Comparison of ENCODE assay signal across 22 mouse cellular contexts in the genomic region with DNA sequence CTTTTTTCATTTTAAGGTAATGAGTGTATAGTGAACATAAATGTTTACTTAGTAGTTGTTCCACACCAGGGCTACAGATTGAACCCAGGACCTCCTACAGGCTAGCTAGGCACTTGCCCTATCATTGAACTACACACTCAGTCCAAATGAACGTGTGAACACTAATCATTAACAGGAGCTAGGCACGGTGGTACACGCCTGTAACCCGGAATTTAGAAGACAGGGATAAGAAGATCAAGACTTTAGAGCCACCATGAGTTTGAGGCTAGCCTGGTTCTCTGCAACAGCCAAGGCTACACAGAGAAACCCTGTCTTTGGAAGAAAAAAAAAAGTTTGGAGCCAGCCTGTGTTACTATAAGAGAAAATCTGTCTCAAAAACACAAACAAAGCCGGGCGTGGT.
"Had no signal": no experiment of that assay in that cellular context is flagged by ENCODE, and none has a peak within 500 bp of the region (broad histone marks: within the 10 kb centered on the region; RNA-seq: fewer than 3 reads in every experiment).

No protein-coding gene starts in this region.

- H3K4me1 ChIP-seq: lung, embryonic 15.5 days; midbrain, embryonic 15.5 days; neural tube, embryonic 12.5 days; neural tube, embryonic 15.5 days had no signal

- H3K27me3 ChIP-seq: lung, embryonic 15.5 days; megakaryocyte, embryonic 14.5 days; midbrain, embryonic 15.5 days; neural tube, embryonic 12.5 days; neural tube, embryonic 15.5 days had no signal

- H3K9ac ChIP-seq: liver, embryonic 14.5 days; lung, embryonic 15.5 days; midbrain, embryonic 15.5 days; neural tube, embryonic 12.5 days; neural tube, embryonic 15.5 days had no signal

- H3K4me3 ChIP-seq: layer of hippocampus, adult 2 months; lung, embryonic 15.5 days; megakaryocyte, embryonic 14.5 days; midbrain, embryonic 15.5 days; neural tube, embryonic 12.5 days; neural tube, embryonic 15.5 days had no signal

- H3K4me2 ChIP-seq: lung, embryonic 15.5 days; midbrain, embryonic 11.5 days; midbrain, embryonic 15.5 days; neural tube, embryonic 12.5 days; neural tube, embryonic 15.5 days had no signal

- H3K9me3 ChIP-seq: lung, embryonic 15.5 days; megakaryocyte, embryonic 14.5 days; midbrain, embryonic 15.5 days; neural tube, embryonic 12.5 days; neural tube, embryonic 15.5 days had no signal

- H3K27ac ChIP-seq: layer of hippocampus, adult 2 months; liver, embryonic 14.5 days; lung, embryonic 15.5 days; midbrain, embryonic 15.5 days; neural tube, embryonic 12.5 days; neural tube, embryonic 15.5 days; stomach, postnatal 0 days had no signal

- DNase-seq: kidney, adult 18-20 months; kidney, postnatal 14 days; layer of hippocampus, adult 9-11 months; lung, adult 18-20 months; lung, postnatal 10 days; lung, postnatal 36 days; right cerebral cortex, adult 18-20 months; right cerebral cortex, postnatal 14 days; right cerebral cortex, postnatal 4 days; thymus, adult 2 months; thymus, postnatal 14 days; thymus, postnatal 4 days had no signal

- ATAC-seq: intestine, embryonic 16.5 days; midbrain, embryonic 15.5 days had no signal

- H3K36me3 ChIP-seq: lung, embryonic 15.5 days; midbrain, embryonic 15.5 days; neural tube, embryonic 12.5 days; neural tube, embryonic 15.5 days had no signal
